Mouse (Mus musculus) myocyte (in vitro differentiated cells): ENCODE results near the gene Angel1.

ENCODE experiments used
- E2F4 ChIP-seq: IDR thresholded peaks from one replicate; pipeline ENCODE4 v1.6.1; 2011; ENCODE audit warnings: mild to moderate bottlenecking, control low read depth, moderate library complexity; ENCODE audit not compliant: insufficient read depth
- MYOG ChIP-seq, 3 experiments: IDR thresholded peaks; one replicate each; pipeline ENCODE4 v1.6.1; 2011; ENCODE audit warnings: control low read depth in 2 of 3, low read depth in 2 of 3, mild to moderate bottlenecking in 2 of 3; ENCODE audit not compliant: insufficient read length in 2 of 3, control insufficient read depth in 1 of 3, insufficient read depth in 1 of 3
- POLR2A ChIP-seq: IDR thresholded peaks from one replicate; pipeline ENCODE4 v1.6.1; 2011; ENCODE audit warnings: low read depth, mild to moderate bottlenecking, control low read depth, moderate library complexity; ENCODE audit not compliant: insufficient read length
- SRF ChIP-seq: IDR thresholded peaks from one replicate; pipeline ENCODE4 v1.6.1; 2011; ENCODE audit warnings: low read depth; ENCODE audit not compliant: control insufficient read depth, insufficient read length
- TCF12 ChIP-seq: IDR thresholded peaks from one replicate; pipeline ENCODE4 v1.6.1; 2011; ENCODE audit warnings: mild to moderate bottlenecking, control low read depth; ENCODE audit not compliant: poor library complexity, insufficient read depth, severe bottlenecking
- USF1 ChIP-seq: IDR thresholded peaks from one replicate; pipeline ENCODE4 v1.6.1; 2011; ENCODE audit warnings: low read depth, mild to moderate bottlenecking, control low read depth, moderate library complexity

DNA sequence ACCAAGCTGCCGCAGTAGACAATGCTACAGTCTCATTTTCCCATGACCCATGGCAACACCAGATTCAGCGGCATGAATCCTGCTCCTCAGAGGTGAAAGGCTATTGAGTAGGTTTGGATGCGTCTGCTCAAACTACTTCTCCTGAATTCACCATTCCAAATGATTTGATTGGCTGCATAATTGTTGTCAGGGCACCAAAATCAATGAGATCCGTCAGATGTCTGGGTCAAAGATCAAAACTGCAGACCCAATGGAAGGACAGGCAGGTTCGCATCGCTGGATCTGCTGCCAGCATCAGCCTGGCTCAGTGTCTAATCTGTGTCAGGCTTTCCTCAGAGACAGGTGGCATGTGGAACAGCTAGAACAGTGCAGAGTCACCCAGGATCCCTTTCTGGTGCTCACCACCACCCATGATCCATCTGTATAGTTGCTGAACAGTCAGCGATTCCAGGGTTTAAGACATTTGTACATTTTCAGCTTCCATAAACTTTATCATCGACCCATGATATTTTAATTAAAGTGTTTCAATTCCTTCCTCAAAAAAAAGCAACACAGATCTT, 74.9 kb downstream of the Angel1 start:
- TF ChIP-seq TCF12 = no peak
- TF ChIP-seq POLR2A = no peak
- TF ChIP-seq E2F4 = no peak
- no peak for TF ChIP-seq USF1
- no peak for TF ChIP-seq SRF
- TF ChIP-seq MYOG (IDR thresholded peaks at IDR 0.05; ENCODE audit: control insufficient read depth in 1 of 3, insufficient read depth in 1 of 3, insufficient read length in 2 of 3, low read depth in 2 of 3) = no peak
